Mouse (Mus musculus): ENCODE data around the gene Rabgef1.

DNA sequence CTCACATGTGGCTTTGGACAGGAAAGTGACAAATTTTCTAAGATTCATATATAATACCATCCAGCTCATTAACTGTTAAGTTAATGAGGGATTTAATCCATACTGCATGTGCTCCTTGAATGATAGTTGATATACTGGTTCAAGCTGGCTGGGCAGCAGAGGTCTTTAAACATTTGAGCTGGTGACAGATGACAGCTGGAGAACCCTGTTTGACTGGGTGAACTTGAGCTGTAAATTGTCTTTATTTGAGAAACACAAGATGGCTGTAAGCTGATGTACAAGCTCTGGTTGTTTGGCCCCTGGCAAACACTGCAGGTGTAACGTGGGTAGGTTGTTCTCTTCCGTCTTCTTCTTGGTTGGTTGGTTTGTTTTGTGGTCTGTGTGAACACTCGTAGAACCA is 22.2 kb downstream of the Rabgef1 start:
- TF ChIP-seq CTCF (IDR thresholded peaks at IDR 0.05; ENCODE audit: control insufficient read depth, insufficient read depth, low read length) (no peak), POLR2A (IDR thresholded peaks at IDR 0.05; ENCODE audit: borderline replicate concordance, control insufficient read depth, low read depth, low read length) (no peak)

All from bone marrow, adult 2 months (tissue).